Mouse (Mus musculus): ENCODE results near the gene Ndufab1. TPM values are rescaled to one million over a fixed set of nuclear protein-coding genes. Genes with fewer than 3 reads are reported as not detected.
"Not testable (repeated sequence)": the region's sequence is repeated elsewhere in the genome, so short reads cannot be mapped to it uniquely, and the experiment has no call there.

The Ndufab1 gene
- polyA plus RNA-seq, 1 experiment, result 150 TPM

- H3K4me3 ChIP-seq (replicated peaks; ENCODE audit: extremely low read depth, low read depth, low read length), result no peak overlapping the region
- no peak for DNase-seq
- no peak for TF ChIP-seq CTCF (IDR thresholded peaks at IDR 0.05; ENCODE audit: insufficient read depth, low read length)
- no peak for TF ChIP-seq POLR2A (IDR thresholded peaks at IDR 0.05; ENCODE audit: borderline replicate concordance, extremely low read depth, low read depth, low read length)
- WGBS, result 78% methylated on average over 4 of the region's 4 CpGs
- H3K4me1 ChIP-seq (ENCODE audit: control insufficient read depth, insufficient read depth, low read length), result no peaks in the 10 kb centered on the region
Measured at GRCm38 (mm10) chr7:122123518-122123917, 21.8 kb upstream of the Ndufab1 start.

- no peak for DNase-seq
- TF ChIP-seq POLR2A (IDR thresholded peaks at IDR 0.05; ENCODE audit: borderline replicate concordance, extremely low read depth, low read depth, low read length) (no peak), CTCF (IDR thresholded peaks at IDR 0.05; ENCODE audit: insufficient read depth, low read length) (no peak)
- no peak overlapping the region for H3K4me3 ChIP-seq (replicated peaks; ENCODE audit: extremely low read depth, low read depth, low read length)
- 96% methylated on average over 6 of the region's 6 CpGs for WGBS
- no peaks in the 10 kb centered on the region for H3K4me1 ChIP-seq (ENCODE audit: control insufficient read depth, insufficient read depth, low read length)
Measured at GRCm38 (mm10) chr7:122108206-122108605, 6.5 kb upstream of the Ndufab1 start.

GRCm38 (mm10) chr7:122101014-122101746 lies 506 bp downstream of the Ndufab1 start:
- DNase-seq, result not testable (repeated sequence)
- Histone ChIP-seq H3K4me3 (replicated peaks; ENCODE audit: extremely low read depth, low read depth, low read length) (peak overlapping the region; percentile 65), H3K4me1 (ENCODE audit: control insufficient read depth, insufficient read depth, low read length) (peaks cover 11% of the 10 kb centered on the region)
- 4% methylated on average over 28 of the region's 28 CpGs for WGBS

GRCm38 (mm10) chr7:122099222-122099621 lies 2.5 kb downstream of the Ndufab1 start:
- Histone ChIP-seq H3K4me1 (ENCODE audit: control insufficient read depth, insufficient read depth, low read length) (peaks cover 11% of the 10 kb centered on the region), H3K4me3 (replicated peaks; ENCODE audit: extremely low read depth, low read depth, low read length) (no peak overlapping the region)
- DNase-seq, result peak; percentile 14
- TF ChIP-seq CTCF (IDR thresholded peaks at IDR 0.05; ENCODE audit: insufficient read depth, low read length) (peak; percentile 65), POLR2A (IDR thresholded peaks at IDR 0.05; ENCODE audit: borderline replicate concordance, extremely low read depth, low read depth, low read length) (no peak)
- 46% methylated on average over 4 of the region's 4 CpGs for WGBS

GRCm38 (mm10) chr7:122098009-122098408 lies 3.7 kb downstream of the Ndufab1 start:
- no peak for TF ChIP-seq CTCF (IDR thresholded peaks at IDR 0.05; ENCODE audit: insufficient read depth, low read length)
- no peak for TF ChIP-seq POLR2A (IDR thresholded peaks at IDR 0.05; ENCODE audit: borderline replicate concordance, extremely low read depth, low read depth, low read length)
- WGBS, result 71% methylated on average over 3 of the region's 3 CpGs
- DNase-seq, result no peak
- peaks cover 11% of the 10 kb centered on the region for H3K4me1 ChIP-seq (ENCODE audit: control insufficient read depth, insufficient read depth, low read length)
- H3K4me3 ChIP-seq (replicated peaks; ENCODE audit: extremely low read depth, low read depth, low read length), result no peak overlapping the region

- Histone ChIP-seq H3K4me3 (replicated peaks; ENCODE audit: extremely low read depth, low read depth, low read length) (no peak overlapping the region), H3K4me1 (ENCODE audit: control insufficient read depth, insufficient read depth, low read length) (peaks cover 4% of the 10 kb centered on the region)
- WGBS, result 90% methylated on average over 2 of the region's 2 CpGs
- DNase-seq, result no peak
- TF ChIP-seq CTCF (IDR thresholded peaks at IDR 0.05; ENCODE audit: insufficient read depth, low read length), result 0 out of 2 replicates have a peak, but pooled peaks have one; percentile 1
- TF ChIP-seq POLR2A (IDR thresholded peaks at IDR 0.05; ENCODE audit: borderline replicate concordance, extremely low read depth, low read depth, low read length), result no peak
Measured at GRCm38 (mm10) chr7:122094564-122095330, 6.9 kb downstream of the Ndufab1 start.

- 86% methylated on average over 11 of the region's 11 CpGs for WGBS
- Histone ChIP-seq H3K4me1 (ENCODE audit: control insufficient read depth, insufficient read depth, low read length) (no peaks in the 10 kb centered on the region), H3K4me3 (replicated peaks; ENCODE audit: extremely low read depth, low read depth, low read length) (no peak overlapping the region)
- DNase-seq, result no peak
- TF ChIP-seq CTCF (IDR thresholded peaks at IDR 0.05; ENCODE audit: insufficient read depth, low read length) (no peak), POLR2A (IDR thresholded peaks at IDR 0.05; ENCODE audit: borderline replicate concordance, extremely low read depth, low read depth, low read length) (no peak)
Measured at GRCm38 (mm10) chr7:122087195-122087982, 14.3 kb downstream of the Ndufab1 start.

- TF ChIP-seq CTCF (IDR thresholded peaks at IDR 0.05; ENCODE audit: insufficient read depth, low read length) (no peak), POLR2A (IDR thresholded peaks at IDR 0.05; ENCODE audit: borderline replicate concordance, extremely low read depth, low read depth, low read length) (no peak)
- Histone ChIP-seq H3K4me3 (replicated peaks; ENCODE audit: extremely low read depth, low read depth, low read length) (no peak overlapping the region), H3K4me1 (ENCODE audit: control insufficient read depth, insufficient read depth, low read length) (no peaks in the 10 kb centered on the region)
- DNase-seq, result no peak
- 93% methylated on average over 1 of the region's 1 CpGs for WGBS
Measured at GRCm38 (mm10) chr7:122081071-122081470, 20.6 kb downstream of the Ndufab1 start.

GRCm38 (mm10) chr7:122079798-122080554 lies 21.7 kb downstream of the Ndufab1 start:
- no peak for TF ChIP-seq CTCF (IDR thresholded peaks at IDR 0.05; ENCODE audit: insufficient read depth, low read length)
- WGBS, result 83% methylated on average over 8 of the region's 8 CpGs
- no peak for DNase-seq
- H3K4me3 ChIP-seq (replicated peaks; ENCODE audit: extremely low read depth, low read depth, low read length), result no peak overlapping the region
- H3K4me1 ChIP-seq (ENCODE audit: control insufficient read depth, insufficient read depth, low read length), result no peaks in the 10 kb centered on the region

Data from lung, adult 2 months (tissue).